Mouse (Mus musculus): ENCODE data around the gene Col18a1. TPM values are rescaled to one million over a fixed set of nuclear protein-coding genes. Genes with fewer than 3 reads are reported as not detected.

The Col18a1 gene
- total RNA-seq, 1 experiment, result 414 TPM

DNA sequence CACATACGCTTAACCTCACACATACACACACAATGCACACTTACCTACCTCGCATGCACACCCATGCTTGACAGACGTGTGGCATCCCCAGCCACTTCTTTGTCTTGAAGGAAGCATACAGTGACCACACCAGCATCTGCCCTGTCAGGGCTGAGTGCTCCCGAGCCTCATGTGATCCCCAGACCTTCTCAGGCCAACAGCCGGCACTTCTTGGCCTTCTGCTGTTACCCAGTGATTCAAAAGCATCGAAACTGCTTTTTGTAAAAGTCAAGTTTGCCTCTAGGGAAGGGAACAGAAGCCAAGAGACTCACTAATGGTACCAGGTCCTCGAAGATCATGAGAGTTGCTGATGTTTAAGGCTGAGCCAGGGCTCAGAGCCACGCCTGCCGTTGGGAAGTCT lies 33.9 kb upstream of the Col18a1 start:
- Histone ChIP-seq H3K4me3 (ENCODE audit: insufficient read depth in 1 of 2, low read depth in 1 of 2, low read length in 2 of 2, poor library complexity in 1 of 2, severe bottlenecking in 1 of 2) (peak overlapping the region in 1 of 2 experiments; percentile 48; a peak in 2 of 4 replicates), H3K9me3 (ENCODE audit: control insufficient read depth, insufficient read depth, low read depth, low read length) (no peaks in the 10 kb centered on the region), H3K9ac (ENCODE audit: insufficient read depth, low read depth, low read length, poor library complexity, severe bottlenecking) (peak overlapping the region; percentile 49; the same call in 1 of the 2 replicates), H3K27ac (ENCODE audit: insufficient read depth, low read depth, low read length, poor library complexity, severe bottlenecking) (peak overlapping the region; percentile 73; the same call in 1 of the 2 replicates), H3K36me3 (ENCODE audit: control insufficient read depth, insufficient read depth, low read length, poor library complexity, severe bottlenecking) (no peaks in the 10 kb centered on the region), H3K4me1 (ENCODE audit: control insufficient read depth in 2 of 2, insufficient read depth in 2 of 2, low read length in 2 of 2, poor library complexity in 1 of 2) (peaks cover 13 to 39% of the 10 kb centered on the region in 2 experiments)
- in situ Hi-C loops (cut with MboI; ENCODE audit: low sequenced_read_pairs in 2 of 2, unreplicated experiment in 2 of 2), result no loop called here
- no peak for TF ChIP-seq CHD2 (IDR thresholded peaks at IDR 0.05; ENCODE audit: low read depth, low read length)
- no peak for TF ChIP-seq ZNF384 (IDR thresholded peaks at IDR 0.05; ENCODE audit: low read depth, low read length)
- TF ChIP-seq ZC3H11A (IDR thresholded peaks at IDR 0.05; ENCODE audit: borderline replicate concordance, low read depth, low read length), result no peak
- TF ChIP-seq MAFK (IDR thresholded peaks at IDR 0.05; ENCODE audit: insufficient read depth, low read depth, low read length), result no peak
- no peak for TF ChIP-seq HCFC1 (IDR thresholded peaks at IDR 0.05; ENCODE audit: borderline replicate concordance, insufficient read depth, low read length)
- no peak for DNase-seq (ENCODE audit: low read depth, low spot score)

DNA sequence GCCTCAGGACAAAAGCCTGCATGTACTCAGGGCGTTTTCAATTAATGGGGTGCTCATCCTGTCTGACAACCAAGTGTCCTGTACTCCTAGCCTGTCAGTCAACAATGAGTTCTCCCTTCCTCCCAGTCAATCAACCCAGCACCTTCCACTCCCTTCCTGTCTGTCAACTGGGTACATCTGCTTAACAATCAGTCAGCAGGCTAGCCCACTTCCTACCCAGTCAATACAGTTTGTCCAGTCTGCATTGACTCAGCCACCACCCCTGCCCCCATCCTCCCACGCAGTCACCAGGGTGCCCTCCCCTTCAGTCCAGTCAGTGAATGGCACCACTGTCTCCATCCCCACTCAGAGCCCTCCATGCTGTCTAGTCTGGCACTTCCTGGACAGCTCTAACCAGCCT lies 32.9 kb upstream of the Col18a1 start:
- Histone ChIP-seq H3K4me1 (ENCODE audit: control insufficient read depth in 2 of 2, insufficient read depth in 2 of 2, low read length in 2 of 2, poor library complexity in 1 of 2) (peaks cover 13 to 40% of the 10 kb centered on the region in 2 experiments), H3K36me3 (ENCODE audit: control insufficient read depth, insufficient read depth, low read length, poor library complexity, severe bottlenecking) (no peaks in the 10 kb centered on the region), H3K9me3 (ENCODE audit: control insufficient read depth, insufficient read depth, low read depth, low read length) (no peaks in the 10 kb centered on the region), H3K9ac (ENCODE audit: insufficient read depth, low read depth, low read length, poor library complexity, severe bottlenecking) (peak overlapping the region; percentile 50; the same call in 1 of the 2 replicates), H3K4me3 (ENCODE audit: insufficient read depth in 1 of 2, low read depth in 1 of 2, low read length in 2 of 2, poor library complexity in 1 of 2, severe bottlenecking in 1 of 2) (peak overlapping the region in 1 of 2 experiments; percentile 48; a peak in 1 of 4 replicates), H3K27ac (ENCODE audit: insufficient read depth, low read depth, low read length, poor library complexity, severe bottlenecking) (peak overlapping the region; percentile 96)
- TF ChIP-seq ZC3H11A (IDR thresholded peaks at IDR 0.05; ENCODE audit: borderline replicate concordance, low read depth, low read length) (no peak), ZNF384 (IDR thresholded peaks at IDR 0.05; ENCODE audit: low read depth, low read length) (no peak), CHD2 (IDR thresholded peaks at IDR 0.05; ENCODE audit: low read depth, low read length) (no peak), MAFK (IDR thresholded peaks at IDR 0.05; ENCODE audit: insufficient read depth, low read depth, low read length) (no peak), HCFC1 (IDR thresholded peaks at IDR 0.05; ENCODE audit: borderline replicate concordance, insufficient read depth, low read length) (no peak)
- in situ Hi-C loops (cut with MboI; ENCODE audit: low sequenced_read_pairs in 2 of 2, unreplicated experiment in 2 of 2), result no loop called here
- no peak for DNase-seq (ENCODE audit: low read depth, low spot score)

DNA sequence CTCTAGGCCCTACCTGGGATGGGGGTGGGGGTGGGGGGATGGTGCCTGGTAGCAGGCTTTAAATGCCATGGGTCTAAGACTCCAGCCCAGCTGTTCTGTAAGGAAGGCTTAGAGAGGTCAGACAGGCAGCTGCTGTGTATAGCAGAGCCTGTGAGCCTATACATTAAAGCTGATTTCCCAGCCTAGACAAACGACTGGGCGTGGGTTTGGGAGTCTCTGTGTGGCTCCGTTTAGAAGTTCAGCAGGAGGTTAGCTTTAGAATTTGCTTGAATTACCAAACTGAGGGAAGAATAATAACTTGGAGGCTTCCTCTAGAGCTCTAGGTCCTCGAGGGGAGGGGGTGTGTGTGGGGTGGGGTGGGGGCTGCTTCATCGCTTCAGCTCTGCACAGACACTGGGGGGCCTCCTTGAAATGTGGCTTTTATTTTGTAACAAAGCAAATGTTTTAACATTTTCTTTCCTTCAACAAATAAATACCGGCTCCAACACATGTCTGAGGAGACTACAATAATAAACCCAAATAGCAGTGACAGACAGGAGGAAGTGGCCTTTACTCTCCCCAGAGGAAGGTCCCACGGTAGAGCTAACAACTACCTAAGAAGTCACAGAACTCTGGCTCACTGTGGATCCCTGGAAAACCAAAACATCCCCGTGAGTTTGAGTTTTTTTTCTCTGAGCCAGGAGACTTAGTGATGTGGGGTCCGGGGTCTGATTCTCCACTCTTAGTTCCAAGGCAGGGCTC lies 31.3 kb upstream of the Col18a1 start:
- Histone ChIP-seq H3K4me1 (ENCODE audit: control insufficient read depth in 2 of 2, insufficient read depth in 2 of 2, low read length in 2 of 2, poor library complexity in 1 of 2) (peaks cover 21 to 49% of the 10 kb centered on the region in 2 experiments), H3K27ac (ENCODE audit: insufficient read depth, low read depth, low read length, poor library complexity, severe bottlenecking) (peak overlapping the region; percentile 96), H3K4me3 (ENCODE audit: insufficient read depth in 1 of 2, low read depth in 1 of 2, low read length in 2 of 2, poor library complexity in 1 of 2, severe bottlenecking in 1 of 2) (peak overlapping the region in 1 of 2 experiments; percentile 32; a peak in 1 of 4 replicates), H3K9me3 (ENCODE audit: control insufficient read depth, insufficient read depth, low read depth, low read length) (no peaks in the 10 kb centered on the region), H3K36me3 (ENCODE audit: control insufficient read depth, insufficient read depth, low read length, poor library complexity, severe bottlenecking) (no peaks in the 10 kb centered on the region), H3K9ac (ENCODE audit: insufficient read depth, low read depth, low read length, poor library complexity, severe bottlenecking) (peak overlapping the region; percentile 44; the same call in 1 of the 2 replicates)
- TF ChIP-seq HCFC1 (IDR thresholded peaks at IDR 0.05; ENCODE audit: borderline replicate concordance, insufficient read depth, low read length) (no peak), CHD2 (IDR thresholded peaks at IDR 0.05; ENCODE audit: low read depth, low read length) (peak; percentile 46; the same call in 1 of the 2 replicates), ZNF384 (IDR thresholded peaks at IDR 0.05; ENCODE audit: low read depth, low read length) (no peak), ZC3H11A (IDR thresholded peaks at IDR 0.05; ENCODE audit: borderline replicate concordance, low read depth, low read length) (no peak), MAFK (IDR thresholded peaks at IDR 0.05; ENCODE audit: insufficient read depth, low read depth, low read length) (no peak)
- DNase-seq (ENCODE audit: low read depth, low spot score), result no peak
- in situ Hi-C loops (cut with MboI; ENCODE audit: low sequenced_read_pairs in 2 of 2, unreplicated experiment in 2 of 2), result no loop called here

DNA sequence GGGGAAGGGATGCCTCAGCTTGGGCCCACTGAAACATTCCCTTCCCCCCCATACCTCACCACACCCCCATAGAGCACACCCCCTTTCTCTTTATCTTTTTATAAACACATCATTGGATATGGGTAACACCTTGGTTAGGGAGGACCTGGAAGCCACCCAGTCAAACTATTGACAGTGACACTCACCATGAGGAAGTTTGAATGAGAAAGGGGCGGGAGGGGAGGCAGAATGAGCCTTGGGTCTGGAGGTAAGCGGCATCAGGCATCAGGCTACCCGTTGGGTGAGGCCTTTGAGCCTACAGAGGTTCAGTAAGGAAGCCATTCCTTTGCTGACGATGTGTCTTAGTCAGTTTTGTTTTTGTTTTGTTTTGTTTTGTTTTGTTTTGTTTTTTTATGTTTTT lies 30.3 kb upstream of the Col18a1 start:
- H3K4me1 ChIP-seq (ENCODE audit: control insufficient read depth in 2 of 2, insufficient read depth in 2 of 2, low read length in 2 of 2, poor library complexity in 1 of 2), result peaks cover 27 to 51% of the 10 kb centered on the region in 2 experiments
- H3K27ac ChIP-seq (ENCODE audit: insufficient read depth, low read depth, low read length, poor library complexity, severe bottlenecking), result peak overlapping the region; percentile 96
- no peaks in the 10 kb centered on the region for H3K9me3 ChIP-seq (ENCODE audit: control insufficient read depth, insufficient read depth, low read depth, low read length)
- in situ Hi-C loops (cut with MboI; ENCODE audit: low sequenced_read_pairs in 2 of 2, unreplicated experiment in 2 of 2), result no loop called here
- no peak for DNase-seq (ENCODE audit: low read depth, low spot score)
- no peaks in the 10 kb centered on the region for H3K36me3 ChIP-seq (ENCODE audit: control insufficient read depth, insufficient read depth, low read length, poor library complexity, severe bottlenecking)
- H3K4me3 ChIP-seq (ENCODE audit: insufficient read depth in 1 of 2, low read depth in 1 of 2, low read length in 2 of 2, poor library complexity in 1 of 2, severe bottlenecking in 1 of 2), result 0 out of 4 replicates have a peak overlapping the region, but pooled peaks of 1 of the 2 experiments have one; percentile 6
- TF ChIP-seq ZNF384 (IDR thresholded peaks at IDR 0.05; ENCODE audit: low read depth, low read length), result no peak
- no peak for TF ChIP-seq HCFC1 (IDR thresholded peaks at IDR 0.05; ENCODE audit: borderline replicate concordance, insufficient read depth, low read length)
- no peak for TF ChIP-seq CHD2 (IDR thresholded peaks at IDR 0.05; ENCODE audit: low read depth, low read length)
- no peak for TF ChIP-seq MAFK (IDR thresholded peaks at IDR 0.05; ENCODE audit: insufficient read depth, low read depth, low read length)
- no peak for TF ChIP-seq ZC3H11A (IDR thresholded peaks at IDR 0.05; ENCODE audit: borderline replicate concordance, low read depth, low read length)
- peak overlapping the region; percentile 26; the same call in 1 of the 2 replicates for H3K9ac ChIP-seq (ENCODE audit: insufficient read depth, low read depth, low read length, poor library complexity, severe bottlenecking)

Data from ES-E14 (cell line).